Mouse (Mus musculus): ENCODE measurements around the gene Rpl10a. TPM values are rescaled to one million over a fixed set of nuclear protein-coding genes. Genes with fewer than 3 reads are reported as not detected.
"Not testable (repeated sequence)": the region's sequence is repeated elsewhere in the genome, so short reads cannot be mapped to it uniquely, and the experiment has no call there.

The Rpl10a gene
- total RNA-seq, 2 experiments from 2014 or later = 1,170 to 3,438 TPM

GRCm38 (mm10) chr17:28349901-28350465 is 21.7 kb downstream of the Rpl10a start:
- ATAC-seq (replicated peaks; ENCODE audit: low FRiP score, low TSS enrichment, poor library complexity, severe bottlenecking) = no peak

DNA sequence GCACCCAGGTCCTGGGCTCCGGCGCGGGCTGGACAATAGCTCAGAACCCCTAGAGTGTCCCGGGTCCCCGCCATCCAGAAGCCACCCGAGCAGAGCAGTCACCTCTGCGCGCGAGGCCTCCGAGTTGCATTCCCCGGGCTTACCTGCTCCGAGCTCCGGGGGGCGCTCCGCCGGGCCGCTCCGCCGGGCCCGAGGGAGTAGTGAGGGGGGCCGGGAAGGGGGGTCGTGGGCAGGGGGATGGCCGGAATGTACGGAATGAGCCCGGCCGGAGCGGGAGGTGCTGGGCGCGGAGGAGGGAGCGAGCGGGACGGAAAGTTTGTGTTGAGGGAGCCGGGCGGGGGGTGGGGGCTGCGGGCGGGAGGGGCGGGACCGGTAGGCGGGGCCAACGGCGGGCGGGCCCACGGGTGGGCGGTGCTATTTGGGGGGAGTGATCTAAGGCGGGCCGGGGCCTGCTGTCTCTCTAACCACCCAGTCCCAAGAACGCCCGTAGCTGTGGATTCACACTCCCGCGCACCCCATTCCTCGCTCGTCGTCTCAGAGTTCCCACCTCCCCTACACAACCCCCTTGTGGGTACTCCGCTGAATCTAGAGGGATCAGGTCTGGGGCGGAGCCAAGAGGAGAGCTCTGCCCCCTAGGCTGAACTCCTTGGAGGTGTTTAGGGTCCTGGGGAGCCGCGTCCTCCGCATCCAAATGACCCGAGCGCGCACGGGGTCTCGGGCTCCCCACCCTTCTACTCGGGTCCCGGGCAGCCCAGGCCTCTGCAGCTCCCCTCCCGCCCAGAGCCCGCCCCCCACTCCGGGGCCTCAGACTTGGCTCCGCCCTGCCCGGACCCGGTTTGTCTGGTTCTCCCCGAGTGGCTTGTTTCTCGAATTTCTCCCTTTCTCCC is 22.4 kb downstream of the Rpl10a start, which contains the start of gene Tead3:
Tead3 (minus strand) TSS at position 352 of the 887 bp plus-strand sequence.
- peak; percentile 42; the same call in 1 of the 2 replicates for ATAC-seq (replicated peaks; ENCODE audit: low FRiP score, low TSS enrichment, poor library complexity, severe bottlenecking)

GRCm38 (mm10) chr17:28351353-28351890 is 23.2 kb downstream of the Rpl10a start:
- no peak for ATAC-seq (replicated peaks; ENCODE audit: low FRiP score, low TSS enrichment, poor library complexity, severe bottlenecking)

GRCm38 (mm10) chr17:28352018-28352417 is 23.7 kb downstream of the Rpl10a start:
- ATAC-seq (replicated peaks; ENCODE audit: low FRiP score, low TSS enrichment, poor library complexity, severe bottlenecking) = no peak

GRCm38 (mm10) chr17:28355871-28356270 is 27.6 kb downstream of the Rpl10a start:
- no peak for ATAC-seq (replicated peaks; ENCODE audit: low FRiP score, low TSS enrichment, poor library complexity, severe bottlenecking)

DNA sequence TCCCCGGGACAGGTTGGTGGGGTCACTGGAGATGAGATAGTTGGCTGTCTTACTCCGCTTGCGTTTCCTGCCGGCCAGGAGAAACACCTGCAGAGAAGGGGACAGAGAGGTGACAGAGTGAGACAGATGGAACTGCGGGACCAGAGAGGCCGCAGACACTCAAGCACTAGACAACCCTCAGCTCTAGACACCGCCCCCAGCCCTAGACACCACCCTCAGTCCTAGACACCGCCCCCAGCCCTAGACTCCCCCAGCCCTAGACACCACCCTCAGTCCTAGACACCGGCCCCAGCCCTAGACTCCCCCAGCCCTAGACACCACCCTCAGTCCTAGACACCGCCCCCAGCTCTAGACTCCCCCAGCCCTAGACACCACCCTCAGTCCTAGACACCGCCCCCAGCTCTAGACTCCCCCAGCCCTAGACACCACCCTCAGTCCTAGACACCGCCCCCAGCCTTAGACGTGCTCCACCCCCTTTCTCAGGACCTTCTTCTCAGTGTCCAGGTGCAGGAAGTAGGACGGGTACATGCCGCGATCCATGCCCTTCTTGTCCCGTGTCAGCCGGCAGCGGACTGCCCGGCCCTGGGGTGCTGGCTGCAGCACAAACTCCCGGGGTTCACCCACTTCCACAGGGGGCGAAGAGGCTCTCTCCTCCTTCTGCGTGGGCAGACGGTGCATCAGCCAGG is 30.4 kb downstream of the Rpl10a start:
- ATAC-seq (replicated peaks; ENCODE audit: low FRiP score, low TSS enrichment, poor library complexity, severe bottlenecking) = not testable (repeated sequence)

DNA sequence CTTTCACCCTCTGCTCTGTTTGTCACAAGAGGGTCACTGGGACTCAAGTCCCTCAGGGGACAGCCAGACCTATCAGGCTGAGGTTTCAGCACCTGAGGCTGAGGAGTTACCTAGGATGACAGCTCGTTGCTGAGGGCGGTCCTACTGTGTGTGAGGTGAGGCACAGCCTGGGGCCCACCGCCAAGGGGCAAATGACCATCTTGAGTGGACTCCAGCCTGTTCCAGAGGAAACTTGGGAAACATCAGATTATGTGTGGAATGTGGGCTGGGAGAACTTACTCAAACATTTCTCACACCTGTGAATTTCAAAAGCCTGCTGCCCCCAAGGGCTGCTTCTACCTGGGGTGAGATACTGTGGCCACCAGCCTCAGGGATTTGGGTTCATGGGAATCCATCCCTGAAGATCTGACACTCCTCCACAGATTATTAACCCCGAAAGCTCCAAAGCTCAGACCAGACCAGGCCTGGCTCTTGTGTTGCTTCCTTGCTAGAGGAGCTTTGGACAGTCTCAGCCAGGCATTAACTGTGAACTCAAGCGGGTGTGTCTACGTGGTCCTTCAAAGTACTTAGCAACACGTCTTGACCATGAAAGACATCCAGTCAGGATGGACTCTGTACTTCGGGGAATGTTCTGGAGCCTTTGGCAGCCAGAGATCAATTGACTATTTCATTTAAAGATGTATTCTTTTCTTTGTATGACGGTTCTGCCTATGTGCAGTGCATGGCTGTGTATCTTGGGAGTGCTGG is 32.4 kb downstream of the Rpl10a start:
- ATAC-seq (replicated peaks; ENCODE audit: low FRiP score, low TSS enrichment, poor library complexity, severe bottlenecking) = no peak

GRCm38 (mm10) chr17:28361921-28362652 is 33.8 kb downstream of the Rpl10a start:
- no peak for ATAC-seq (replicated peaks; ENCODE audit: low FRiP score, low TSS enrichment, poor library complexity, severe bottlenecking)

DNA sequence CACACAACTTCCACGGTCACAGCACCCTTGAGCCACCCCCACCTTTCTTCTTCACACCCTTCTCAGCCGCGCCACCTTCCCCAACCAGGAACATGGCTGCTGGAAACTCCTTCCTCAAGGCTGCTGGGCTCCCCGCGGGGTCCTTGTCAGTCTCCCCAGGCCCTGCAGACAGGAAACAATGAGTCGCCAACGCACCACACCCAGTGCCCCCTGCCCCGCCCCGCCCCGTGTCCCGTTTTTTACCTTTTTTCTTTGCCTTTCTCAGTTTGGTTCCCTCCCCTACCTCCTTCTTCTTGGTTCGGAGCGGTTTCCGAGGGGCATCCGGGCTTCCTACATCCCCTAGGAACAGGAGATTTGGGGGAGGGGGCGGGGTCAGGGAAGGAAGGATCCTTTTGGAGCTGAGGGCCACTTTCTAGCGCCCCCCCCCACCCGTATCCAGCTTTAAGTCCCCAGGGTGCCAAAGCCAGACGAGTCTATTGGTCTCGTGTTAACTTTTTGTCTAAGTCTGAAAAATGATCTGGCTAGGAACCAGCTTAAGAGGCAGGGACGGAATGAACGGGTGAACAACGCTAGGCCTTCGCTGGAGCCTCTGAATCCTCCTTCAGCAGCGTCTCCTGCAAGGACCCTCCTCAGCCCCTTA is 34.5 kb downstream of the Rpl10a start:
- ATAC-seq (replicated peaks; ENCODE audit: low FRiP score, low TSS enrichment, poor library complexity, severe bottlenecking) = no peak

DNA sequence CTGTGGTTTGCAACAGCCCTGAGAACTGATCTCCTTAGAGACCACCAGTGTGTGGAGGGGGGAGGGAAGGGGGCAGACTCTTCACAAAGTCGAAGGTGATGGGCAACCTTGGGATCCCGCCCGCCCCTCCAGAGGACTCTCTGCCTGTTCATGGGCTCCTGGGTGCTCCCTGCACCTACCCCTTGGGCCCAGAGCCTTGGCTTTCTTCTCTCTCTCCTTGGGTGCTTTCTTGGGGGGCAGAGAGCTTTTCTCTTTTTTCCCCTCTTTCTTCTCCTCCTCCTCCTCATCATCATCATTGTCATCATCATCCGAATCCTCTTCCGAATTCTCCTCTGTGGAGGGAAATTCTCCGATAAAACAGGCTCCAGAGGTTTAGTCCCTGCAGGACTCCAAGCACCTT is 35.2 kb downstream of the Rpl10a start:
- no peak for ATAC-seq (replicated peaks; ENCODE audit: low FRiP score, low TSS enrichment, poor library complexity, severe bottlenecking)

- ATAC-seq (replicated peaks; ENCODE audit: low FRiP score, low TSS enrichment, poor library complexity, severe bottlenecking) = no peak
These were observed 36.9 kb downstream of the Rpl10a start, which contains the start of gene Tulp1 for GRCm38 (mm10) chr17:28365122-28365521. Gene Tulp1, minus strand, starts transcription at chr17:28365222.

- ATAC-seq (replicated peaks; ENCODE audit: low FRiP score, low TSS enrichment, poor library complexity, severe bottlenecking) = peak; percentile 67
These were observed 40.2 kb downstream of the Rpl10a start for GRCm38 (mm10) chr17:28368449-28368848.

GRCm38 (mm10) chr17:28369056-28369455 is 40.8 kb downstream of the Rpl10a start:
- ATAC-seq (replicated peaks; ENCODE audit: low FRiP score, low TSS enrichment, poor library complexity, severe bottlenecking) = no peak

- no peak for ATAC-seq (replicated peaks; ENCODE audit: low FRiP score, low TSS enrichment, poor library complexity, severe bottlenecking)
These were observed 43.0 kb downstream of the Rpl10a start for GRCm38 (mm10) chr17:28371286-28371685.

- no peak for ATAC-seq (replicated peaks; ENCODE audit: low FRiP score, low TSS enrichment, poor library complexity, severe bottlenecking)
These were observed 43.7 kb downstream of the Rpl10a start for GRCm38 (mm10) chr17:28371941-28372340.

GRCm38 (mm10) chr17:28373821-28374220 is 45.5 kb downstream of the Rpl10a start:
- ATAC-seq (replicated peaks; ENCODE audit: low FRiP score, low TSS enrichment, poor library complexity, severe bottlenecking) = peak; percentile 83

DNA sequence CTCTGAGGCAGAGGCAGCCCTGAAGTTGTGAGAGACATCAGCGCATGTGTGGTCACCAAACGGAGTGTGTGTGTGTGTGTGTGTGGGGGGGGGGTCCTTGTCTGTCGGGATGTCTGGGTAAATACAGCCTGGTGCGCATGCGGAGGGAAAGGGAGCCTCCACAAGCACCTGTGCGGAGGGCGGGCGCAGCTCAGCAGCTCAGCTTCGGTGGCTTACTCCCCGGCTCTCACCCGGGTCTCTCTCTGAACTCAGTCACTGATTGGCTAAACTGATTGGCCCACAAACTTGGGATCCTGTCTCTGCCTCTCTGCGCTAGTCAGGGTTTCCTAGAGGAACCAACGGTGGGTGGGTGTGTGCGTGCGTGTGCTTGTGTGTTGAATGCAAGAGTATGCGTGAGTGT is 46.2 kb downstream of the Rpl10a start:
- no peak for ATAC-seq (replicated peaks; ENCODE audit: low FRiP score, low TSS enrichment, poor library complexity, severe bottlenecking)

DNA sequence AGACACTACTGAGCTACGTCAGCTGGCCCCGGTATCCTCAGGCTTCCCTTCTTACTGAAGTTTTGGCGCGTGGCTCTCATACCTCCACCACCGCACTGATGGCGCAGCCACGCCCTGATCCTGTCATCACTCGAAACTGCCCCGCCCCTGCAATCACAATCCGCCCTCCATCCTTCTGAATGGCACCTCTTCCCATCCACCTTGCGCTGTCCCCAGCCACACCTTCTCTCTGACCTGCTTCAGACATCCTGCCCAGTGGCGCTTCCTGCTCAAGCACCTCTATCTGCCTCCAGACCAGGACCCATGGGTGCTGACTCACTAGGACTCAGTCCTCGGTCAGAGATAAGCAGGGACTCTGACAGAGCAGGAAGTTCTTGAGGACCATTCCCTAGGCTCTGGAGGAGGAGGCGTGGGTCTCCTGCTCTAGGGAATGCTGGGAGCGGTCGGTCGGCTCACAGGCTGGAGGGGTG is 47.4 kb downstream of the Rpl10a start:
- peak; percentile 58 for ATAC-seq (replicated peaks; ENCODE audit: low FRiP score, low TSS enrichment, poor library complexity, severe bottlenecking)

Measured in megakaryocyte-erythroid progenitor cell, adult 5-6 weeks (primary cell).